Mouse (Mus musculus): Measurements from ENCODE around the gene Batf3.

The Batf3 gene

DNA sequence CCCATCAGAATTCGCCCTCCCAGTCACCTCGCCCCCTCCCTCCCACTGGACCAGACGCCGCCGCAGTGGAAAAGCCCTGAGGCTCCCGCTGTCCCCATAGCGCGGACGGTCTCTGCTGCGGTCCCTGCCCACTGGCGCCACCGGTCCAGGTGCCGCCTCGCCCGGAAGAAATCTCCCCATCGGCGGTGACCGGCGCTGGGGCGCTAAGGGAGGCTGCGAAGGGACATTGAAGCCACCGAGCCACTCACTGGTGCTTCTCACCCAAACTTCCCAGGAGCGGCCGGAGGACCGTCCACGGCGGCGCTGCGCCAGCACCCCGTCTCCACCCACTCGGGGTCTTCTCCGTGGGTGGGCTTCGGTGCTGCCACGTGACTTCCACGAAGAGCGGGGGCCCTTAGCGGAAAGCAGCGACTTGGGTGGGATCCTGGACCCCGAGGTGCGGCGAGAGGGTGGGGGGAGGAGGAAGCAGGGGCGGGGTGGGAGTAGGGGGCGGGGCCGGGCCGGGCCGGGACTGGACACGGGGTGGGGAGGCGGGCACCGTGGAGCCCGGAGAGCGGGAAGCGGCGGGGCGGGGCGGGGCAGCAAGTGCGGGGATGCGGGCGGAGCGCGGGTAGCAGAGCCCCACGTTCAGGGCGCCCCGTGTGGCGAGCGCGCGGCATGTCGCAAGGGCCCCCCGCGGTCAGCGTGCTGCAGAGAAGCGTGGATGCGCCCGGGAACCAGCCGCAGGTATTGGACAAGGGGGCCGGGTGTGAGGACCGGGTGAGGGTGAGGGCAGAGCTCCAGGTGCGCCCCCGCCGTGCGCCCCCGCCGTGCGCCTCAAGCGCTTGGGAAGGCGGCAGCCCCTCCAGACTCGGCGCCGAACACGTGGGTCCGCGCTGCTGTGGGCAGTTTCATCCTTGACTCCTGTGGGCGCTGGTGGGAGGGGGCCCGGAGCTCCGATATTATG is at the start of gene Batf3:
TSS of gene Batf3 (plus strand) at position 46 of the 946 bp plus-strand sequence.
- peak; percentile 54 to 74 for DNase-seq

DNA sequence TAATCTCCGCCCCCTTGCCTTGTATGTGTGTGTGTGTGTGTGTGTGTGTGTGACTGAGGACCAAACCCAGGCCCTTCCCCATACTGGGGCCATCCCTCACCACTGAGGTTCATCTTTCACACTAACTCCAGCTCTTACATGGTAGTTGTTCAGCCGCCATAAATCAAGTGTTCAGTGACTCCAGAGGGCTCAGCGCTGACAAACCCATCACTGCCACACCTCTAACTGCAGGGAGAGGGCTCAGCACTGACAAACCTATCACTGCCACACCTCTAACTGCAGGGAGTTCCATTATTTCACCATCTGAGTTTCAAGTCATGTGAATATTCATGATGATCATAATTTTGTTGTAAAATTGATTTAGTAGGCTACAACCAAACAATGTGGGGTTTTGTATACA is 44.1 kb upstream of the Batf3 start:
- no peak for DNase-seq

DNA sequence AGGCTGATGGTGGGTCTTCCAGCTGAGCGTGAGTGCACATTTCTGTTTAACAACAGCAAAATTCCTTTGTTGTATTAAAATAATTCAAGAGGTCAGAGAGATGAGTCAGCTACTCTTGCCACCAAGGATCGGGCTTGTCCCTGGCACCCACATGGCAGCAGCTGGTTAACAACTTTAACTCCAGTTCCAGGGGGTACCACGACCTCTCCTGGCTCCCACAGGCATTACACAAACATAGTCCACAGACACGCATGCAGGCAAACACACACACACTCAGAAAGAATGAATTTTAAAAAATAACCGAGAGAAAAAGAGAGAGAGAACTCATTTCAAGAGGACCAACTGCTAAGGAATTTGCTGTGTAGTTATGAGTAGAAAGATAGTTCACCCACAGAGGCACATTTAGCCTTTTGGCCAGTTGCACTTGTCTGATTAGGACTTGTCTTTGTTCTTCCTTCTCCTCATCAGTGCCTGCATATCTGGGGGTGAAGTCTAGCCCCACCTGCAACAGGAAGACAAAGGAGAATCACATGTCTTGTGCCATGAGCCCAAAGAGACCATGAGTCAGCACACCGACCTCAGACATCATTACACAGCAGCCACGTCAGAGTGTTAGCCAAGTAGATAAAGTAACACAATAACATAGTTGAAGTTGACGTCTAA is 42.6 kb upstream of the Batf3 start:
- no peak for DNase-seq

GRCm38 (mm10) chr1:191055533-191055873 is 42.1 kb upstream of the Batf3 start:
- no peak for DNase-seq

DNA sequence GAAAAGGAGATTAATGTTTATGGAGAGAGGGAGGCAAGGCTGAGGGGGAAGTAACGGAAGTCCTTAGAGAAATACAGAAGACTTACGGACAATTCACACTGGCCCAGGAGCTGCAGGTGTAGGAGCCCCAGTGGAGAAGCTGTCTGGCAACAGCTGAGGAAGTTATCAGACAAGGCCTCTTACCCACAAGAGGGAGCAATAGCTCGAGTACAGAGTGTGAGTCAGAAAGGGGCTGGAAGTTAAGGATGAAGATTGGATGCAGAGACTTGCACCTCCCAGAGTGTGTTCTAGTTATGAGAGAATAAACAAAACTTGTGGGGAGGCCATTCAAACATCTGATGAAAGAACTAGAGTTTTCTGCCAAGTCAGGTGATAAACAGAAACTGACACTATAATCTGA is 40.2 kb upstream of the Batf3 start:
- no peak for DNase-seq

DNA sequence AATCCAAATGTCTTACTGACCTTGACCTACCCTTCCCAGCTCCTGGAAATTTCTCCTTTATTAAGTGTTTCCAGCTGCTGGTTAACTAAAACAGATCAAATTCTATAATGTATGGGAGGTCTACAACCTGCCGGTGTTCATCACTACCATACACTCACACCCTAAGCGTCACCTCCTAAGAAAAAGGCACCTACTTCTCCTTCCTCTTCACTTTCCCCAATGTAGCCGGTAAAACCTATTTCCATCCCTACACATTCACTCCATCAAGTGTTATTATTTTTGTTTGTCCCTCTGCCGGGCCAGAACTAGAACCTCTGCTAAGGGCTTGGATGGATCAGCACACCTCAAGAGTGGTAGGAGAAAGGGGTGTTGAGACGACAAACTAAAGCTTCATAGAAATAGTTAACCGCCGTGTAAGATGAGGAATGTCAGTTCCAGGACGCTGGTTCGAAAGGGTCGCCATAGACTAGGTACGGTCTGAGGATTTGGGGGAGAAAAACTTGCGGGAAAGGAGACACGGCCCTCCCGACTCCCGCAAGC is 35.3 kb upstream of the Batf3 start:
- no peak for DNase-seq

DNA sequence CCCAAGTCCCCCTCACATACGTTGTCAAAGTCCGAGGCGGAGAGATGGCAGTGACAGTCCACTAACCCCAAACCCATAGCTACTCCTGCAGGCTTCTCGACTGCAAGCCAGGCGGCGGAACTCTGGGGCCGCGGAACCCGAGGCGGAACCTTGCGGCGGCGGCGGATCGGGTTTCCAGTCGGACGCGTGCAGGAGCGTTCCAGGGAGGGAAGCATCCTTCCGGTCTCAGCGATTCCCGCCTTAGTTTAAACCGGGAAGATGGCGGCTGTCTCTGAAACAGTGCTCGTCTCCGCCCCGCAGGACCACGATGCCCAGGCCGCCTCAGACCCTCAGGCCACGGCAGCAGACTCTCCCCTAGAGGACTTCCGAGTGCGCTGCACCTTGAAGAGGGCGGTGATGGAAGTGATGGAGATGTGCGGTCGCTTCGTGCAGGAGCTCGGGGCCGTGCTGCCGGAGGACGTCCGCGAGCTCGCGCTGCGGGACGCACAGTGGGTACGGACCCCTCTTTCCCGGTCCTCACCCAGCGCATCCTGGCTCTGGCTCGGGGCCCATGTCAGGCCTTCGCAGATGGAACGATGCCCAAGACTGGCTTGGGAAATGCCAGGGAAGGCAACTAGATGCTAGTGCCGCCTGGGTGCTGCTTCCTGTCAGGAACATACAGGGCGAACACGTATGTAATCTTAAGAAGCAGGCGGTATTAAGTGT is 34.7 kb upstream of the Batf3 start, which contains the start of the genes Tatdn3 and Nsl1:
TSS of gene Tatdn3 (minus strand) at position 152 of the 705 bp plus-strand sequence.
TSS of gene Nsl1 (plus strand) at position 232 of the 705 bp plus-strand sequence.
- DNase-seq = peak; percentile 90

GRCm38 (mm10) chr1:191063700-191064099 is 33.9 kb upstream of the Batf3 start:
- DNase-seq = no peak

- no peak for DNase-seq
Observed at GRCm38 (mm10) chr1:191064535-191064934, 33.1 kb upstream of the Batf3 start.

DNA sequence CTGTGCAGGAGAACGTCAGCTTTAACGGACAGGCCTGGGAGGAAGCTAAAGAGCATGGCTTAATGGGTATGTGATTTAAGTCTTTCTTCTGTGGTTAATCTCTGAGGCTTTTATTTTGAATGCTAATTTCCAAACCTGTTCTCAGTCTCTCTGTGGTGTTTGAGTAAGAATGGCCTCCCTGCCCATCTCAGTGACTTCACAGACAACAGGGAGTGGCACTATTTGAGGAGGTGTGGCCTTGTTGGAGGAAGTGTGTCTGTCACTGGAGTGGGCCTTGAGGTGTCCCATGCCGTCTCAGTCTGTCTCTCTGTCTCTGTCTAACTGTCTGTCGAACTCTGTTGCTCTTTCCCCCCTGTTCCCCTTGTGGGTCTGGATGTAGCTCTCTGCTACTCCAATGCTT is 32.5 kb upstream of the Batf3 start:
- no peak for DNase-seq

DNA sequence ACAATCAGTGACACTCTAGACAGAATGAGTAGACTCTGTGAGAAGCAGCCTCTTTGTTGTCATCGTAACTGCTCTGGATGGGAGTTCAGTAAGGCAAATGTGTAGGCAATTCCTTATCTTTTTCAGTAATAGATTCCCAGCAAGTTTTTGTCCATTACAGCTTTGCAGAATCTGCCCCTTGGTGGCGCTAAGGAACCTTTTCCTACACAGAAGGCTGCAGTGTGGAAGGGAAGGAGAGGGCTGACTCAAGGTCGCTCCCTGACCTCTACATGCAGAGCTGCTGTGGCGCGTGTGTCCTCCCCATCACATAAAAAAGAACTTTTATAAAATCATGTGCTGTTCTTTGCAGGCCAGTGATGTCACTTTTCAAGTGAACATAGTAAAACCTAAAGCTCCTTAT is 29.3 kb upstream of the Batf3 start:
- peak; percentile 46 for DNase-seq

DNA sequence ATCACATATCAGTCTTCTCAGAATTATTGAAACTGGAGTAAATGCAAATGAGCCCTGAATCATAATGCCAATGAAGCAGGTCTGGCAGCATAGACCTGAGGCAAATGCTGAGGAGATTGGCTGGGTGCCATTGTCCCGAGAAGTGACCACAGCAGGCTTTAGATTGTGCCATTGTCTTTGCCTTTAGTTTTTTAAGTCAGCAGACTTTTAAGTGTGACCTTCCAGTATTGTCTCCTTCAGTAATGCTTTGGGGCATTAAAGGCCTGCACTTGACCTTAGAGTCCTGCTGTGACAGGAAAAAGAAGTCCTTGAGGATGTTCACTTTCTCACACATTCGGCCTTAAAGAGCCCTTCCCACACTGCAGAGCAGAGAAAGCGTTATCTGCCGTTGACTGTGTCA is 27.4 kb upstream of the Batf3 start:
- DNase-seq = no peak

DNA sequence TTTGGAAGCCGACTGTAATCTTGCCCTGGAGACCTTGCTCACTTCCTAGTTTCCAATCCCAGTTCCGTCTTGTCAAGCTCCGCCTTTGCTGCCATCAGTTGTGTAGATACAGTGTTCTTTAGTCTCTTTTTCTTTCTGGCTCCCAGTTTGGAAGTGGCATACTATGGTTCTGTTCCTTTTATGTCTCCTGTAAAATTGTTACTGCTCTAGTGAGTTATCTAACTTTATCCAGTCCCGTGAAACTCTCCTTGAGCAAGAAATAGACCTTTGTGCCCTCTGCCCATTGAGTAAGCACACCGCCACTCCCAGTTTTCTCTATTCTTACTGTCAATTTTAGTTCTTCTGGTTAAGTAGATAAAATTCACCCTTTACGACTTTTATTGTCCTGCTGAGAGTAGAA is 26.0 kb upstream of the Batf3 start:
- no peak for DNase-seq

DNA sequence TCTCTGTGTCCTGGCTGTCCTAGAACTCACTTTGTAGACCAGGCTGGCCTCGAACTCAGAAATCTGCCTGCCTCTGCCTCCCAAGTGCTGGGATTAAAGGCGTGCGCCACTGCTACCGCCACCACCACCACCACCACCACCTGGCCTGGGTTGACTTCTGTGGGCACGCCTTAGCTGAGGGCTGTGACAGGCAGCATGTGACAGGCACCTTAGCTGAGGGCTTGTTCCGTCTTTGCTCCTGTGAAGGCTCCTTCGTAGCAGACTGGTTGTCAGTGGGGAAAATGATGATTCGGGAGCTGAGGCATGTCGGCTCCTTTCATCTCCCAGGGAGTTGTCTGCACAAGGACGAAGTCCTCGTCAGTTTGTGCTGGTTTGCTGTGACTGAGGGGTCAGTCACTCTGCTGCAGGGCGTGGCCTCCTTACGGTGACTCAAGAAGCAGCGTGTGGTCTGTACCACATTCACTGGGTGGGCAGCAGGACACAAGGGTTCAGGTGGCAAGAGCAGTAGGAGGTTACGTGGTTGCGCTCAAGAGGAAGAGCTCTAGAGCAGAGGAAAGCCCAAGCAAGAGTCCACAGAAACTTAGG is 25.2 kb upstream of the Batf3 start:
- DNase-seq = peak; percentile 10 to 57

GRCm38 (mm10) chr1:191073001-191073400 is 24.6 kb upstream of the Batf3 start:
- peak; percentile 91 for DNase-seq

DNA sequence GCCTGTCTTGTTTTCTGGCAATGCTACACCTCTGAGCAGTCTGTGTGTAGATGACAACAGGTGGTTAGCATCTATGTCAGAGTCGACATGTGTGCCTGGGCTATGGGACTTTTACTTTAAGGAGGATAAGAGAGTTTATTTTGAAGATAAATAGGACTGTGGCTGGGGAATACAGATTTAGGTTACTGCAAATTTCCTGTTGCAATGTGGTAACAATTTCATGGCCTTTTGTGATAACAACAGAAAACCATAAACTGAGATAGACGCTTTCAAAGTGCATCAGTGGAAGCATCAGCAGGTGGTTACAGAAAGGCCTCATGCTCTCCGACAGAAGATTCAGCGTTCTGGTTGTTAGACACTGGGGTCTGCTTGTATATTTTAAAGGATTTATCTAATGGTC is 24.2 kb upstream of the Batf3 start:
- no peak for DNase-seq

DNA sequence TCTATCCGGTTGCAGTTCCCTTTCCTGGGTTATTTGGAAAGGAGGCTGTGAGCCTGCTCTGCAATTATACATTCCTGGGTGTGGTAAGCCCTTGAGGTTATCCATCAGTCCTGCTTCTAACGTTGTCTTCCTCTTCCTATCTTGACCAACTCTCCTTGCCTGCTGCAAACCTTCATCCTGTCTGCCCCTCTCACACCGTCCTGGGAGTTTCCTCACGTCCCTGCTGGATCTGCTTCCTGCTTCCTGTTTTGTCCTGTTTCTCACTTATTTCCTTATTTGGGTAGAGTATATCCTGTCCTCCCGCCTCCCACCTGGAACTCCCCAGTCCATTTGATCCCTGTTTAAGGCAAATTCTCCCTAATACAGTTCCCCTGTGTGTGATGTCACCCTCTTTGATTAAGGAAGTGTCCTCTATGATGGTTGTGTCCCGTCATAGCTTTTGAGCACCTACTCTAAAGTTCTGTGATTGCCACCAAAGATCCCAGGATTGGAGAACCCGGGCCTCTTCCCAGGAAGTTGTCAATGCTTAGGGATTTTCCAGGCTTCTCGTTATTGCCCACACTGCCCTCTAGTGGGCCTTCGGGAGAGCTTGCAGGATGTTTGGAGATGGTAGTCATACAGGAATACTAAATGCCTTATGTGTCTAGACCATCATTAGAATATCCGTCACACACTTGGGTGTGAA is 22.3 kb upstream of the Batf3 start:
- peak; percentile 76 to 79 for DNase-seq

GRCm38 (mm10) chr1:191083230-191083629 is 14.4 kb upstream of the Batf3 start:
- DNase-seq = no peak

DNA sequence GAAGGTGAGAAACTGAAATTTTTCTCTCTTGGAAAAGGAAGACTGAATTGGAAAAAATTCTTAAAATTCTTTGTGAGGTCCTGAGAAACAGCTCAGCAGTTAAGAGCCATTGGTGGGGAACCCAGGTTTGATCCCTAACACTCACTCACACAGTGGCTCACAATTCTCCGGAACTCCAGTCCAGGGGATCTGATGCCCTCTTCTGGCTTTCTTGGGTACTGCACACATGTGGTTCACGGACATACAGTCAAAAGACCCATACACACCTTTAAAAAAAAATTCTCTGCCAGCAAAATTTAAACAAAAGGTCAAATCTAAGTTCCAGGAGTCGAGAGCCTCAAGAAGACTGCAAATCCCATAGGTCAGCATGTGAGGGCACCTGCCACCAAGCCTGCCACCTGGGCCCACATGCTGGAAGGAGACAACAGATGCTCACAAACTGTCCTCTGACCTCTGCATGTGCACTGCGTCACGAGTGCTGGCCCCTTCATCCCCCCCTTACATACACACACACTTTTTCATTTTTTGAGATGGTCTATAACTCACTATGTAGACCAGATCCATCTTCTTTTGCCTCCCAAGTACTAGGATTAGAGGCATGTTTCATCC is 12.6 kb upstream of the Batf3 start:
- DNase-seq = peak; percentile 54 to 84

DNA sequence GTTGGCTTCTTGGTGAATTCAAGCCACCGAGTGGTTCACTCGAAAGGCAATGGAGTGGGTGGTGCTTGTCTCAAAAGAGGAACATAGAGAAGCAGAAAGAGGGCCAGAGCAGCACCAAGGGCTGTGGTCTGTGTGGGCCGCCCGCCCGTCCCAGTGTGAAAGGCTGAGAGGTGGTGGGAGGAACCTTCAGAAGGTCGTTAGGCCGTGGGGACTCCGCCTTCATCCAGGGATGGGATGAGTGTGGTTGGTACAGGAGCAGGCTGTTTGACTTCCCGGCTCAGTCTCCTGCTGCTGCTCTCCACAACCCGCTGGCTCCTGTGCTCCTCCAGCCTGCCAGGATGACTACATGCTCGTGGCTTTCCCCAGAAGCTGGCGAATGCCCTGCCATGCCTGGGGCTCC is 12.1 kb upstream of the Batf3 start:
- DNase-seq = no peak

- peak in 1 of 2 experiments; percentile 56 for DNase-seq
Observed at GRCm38 (mm10) chr1:191086304-191086878, 11.3 kb upstream of the Batf3 start.
